ENCODE assay signal across 9 mouse cellular contexts in the genomic region with DNA sequence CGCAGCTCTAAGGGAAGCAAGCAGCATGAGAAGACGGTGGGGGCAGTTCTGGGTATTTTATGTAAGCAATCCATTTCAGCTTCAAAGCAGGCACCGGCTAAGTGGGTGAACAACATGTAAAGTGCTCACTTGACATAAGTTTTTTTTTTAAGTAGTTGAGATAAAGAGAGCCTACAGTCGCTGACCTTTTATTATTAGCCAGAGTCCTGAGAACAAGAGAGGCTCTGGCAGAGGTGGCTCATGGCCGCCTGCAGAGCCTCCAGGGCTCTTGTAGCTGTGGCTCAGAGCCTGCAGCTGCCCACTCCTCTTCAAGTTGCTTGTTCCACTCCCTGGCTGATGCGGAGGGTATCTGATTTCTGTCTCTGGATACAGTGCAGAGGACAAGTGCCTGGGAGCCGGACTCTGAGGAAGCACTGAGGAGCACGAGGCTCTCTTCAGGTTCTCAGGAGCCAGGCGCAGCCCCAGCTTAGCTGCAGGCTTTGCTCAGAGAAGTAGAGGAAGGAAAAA.
DNase-seq lines count a peak whose midpoint lies in the region; ATAC-seq and TF ChIP-seq lines count a peak whose summit lies in the region.
"Had no signal": no experiment of that assay in that cellular context is flagged by ENCODE, and none has a peak within 500 bp of the region (broad histone marks: within the 10 kb centered on the region; RNA-seq: fewer than 3 reads in every experiment).

No protein-coding gene starts in this region.

- H3K27me3 ChIP-seq in forebrain, postnatal 0 days (ENCODE audit: insufficient read depth, low read length), result no peaks in the 10 kb centered on the region
- no peaks in the 10 kb centered on the region for H3K27me3 ChIP-seq in midbrain, embryonic 15.5 days (replicated peaks)

- peak; percentile 28; the same call in 1 of the 2 replicates for ATAC-seq in forebrain, postnatal 0 days
- peak; percentile 53 for ATAC-seq in midbrain, embryonic 15.5 days (replicated peaks)

- intact Hi-C loops in heart, postnatal 25 days (cut with DNase I), result loop anchor here (10.0 kb wide), 1 partner anchor 779 kb away; no protein-coding TSS in a partner anchor

- H3K36me3 ChIP-seq in forebrain, postnatal 0 days (ENCODE audit: insufficient read depth), result no peaks in the 10 kb centered on the region
- no peaks in the 10 kb centered on the region for H3K36me3 ChIP-seq in midbrain, embryonic 15.5 days (replicated peaks)

- H3K4me2 ChIP-seq in forebrain, postnatal 0 days (ENCODE audit: low read depth), result peak overlapping the region; percentile 39
- peak overlapping the region; percentile 42 for H3K4me2 ChIP-seq in midbrain, embryonic 15.5 days

- TF ChIP-seq CTCF in forebrain, postnatal 0 days (IDR thresholded peaks at IDR 0.05; ENCODE audit: low read depth), result no peak

- H3K9ac ChIP-seq in forebrain, postnatal 0 days, result no peak overlapping the region
- no peak overlapping the region; the same call in 1 of the 2 replicates for H3K9ac ChIP-seq in midbrain, embryonic 15.5 days

- 10% methylated on average over 9 of the region's 9 CpGs for WGBS in forebrain, postnatal 0 days
- WGBS in midbrain, embryonic 15.5 days, result 8% methylated on average over 9 of the region's 9 CpGs

- H3K9me3 ChIP-seq in forebrain, postnatal 0 days (ENCODE audit: low read length), result no peaks in the 10 kb centered on the region
- H3K9me3 ChIP-seq in midbrain, embryonic 15.5 days, result no peaks in the 10 kb centered on the region

- DNase-seq in heart, adult 11 months, result peak; percentile 84
- DNase-seq in heart, postnatal 25 days (ENCODE audit: low spot score), result no peak
- DNase-seq in R1 (ENCODE audit: low read depth, low spot score), result peak; percentile 5
- DNase-seq in forebrain, postnatal 0 days, result no peak
- DNase-seq in spleen, postnatal 10 days (ENCODE audit: low spot score in 2 of 2), result no peak
- DNase-seq in T-cell, adult 2 months (ENCODE audit: low spot score), result no peak
- no peak for DNase-seq in ovary, postnatal 10 days (ENCODE audit: low spot score)

- no peak overlapping the region for H3K27ac ChIP-seq in forebrain, postnatal 0 days (ENCODE audit: low read depth, low read length)
- no peak overlapping the region for H3K27ac ChIP-seq in midbrain, embryonic 15.5 days
- H3K27ac ChIP-seq: macrophage had no signal

- peaks cover 7% of the 10 kb centered on the region; the same call in 1 of the 2 replicates for H3K4me1 ChIP-seq in forebrain, postnatal 0 days (ENCODE audit: insufficient read depth)
- H3K4me1 ChIP-seq in midbrain, embryonic 15.5 days, result peaks cover 13% of the 10 kb centered on the region

- H3K4me3 ChIP-seq in forebrain, postnatal 0 days (ENCODE audit: low read depth, low read length), result no peak overlapping the region
- H3K4me3 ChIP-seq in midbrain, embryonic 15.5 days, result peak overlapping the region; percentile 19

Comparison
In these comparisons a context has a peak if more than half of its experiments do, and no peak if none do; other contexts are left out.
1. DNase-seq: peak in heart, adult 11 months (single experiment) and R1 (single experiment); none in heart, postnatal 25 days (single experiment), forebrain, postnatal 0 days (single experiment), spleen, postnatal 10 days (0 of 2), T-cell, adult 2 months (single experiment) and ovary, postnatal 10 days (single experiment).